Mouse (Mus musculus) stomach, embryonic 16.5 days (tissue): ENCODE data around the gene Best1. TPM values are rescaled to one million over a fixed set of nuclear protein-coding genes. Genes with fewer than 3 reads are reported as not detected.

Source experiments
- ATAC-seq: fragments of 200-750 bp; cut with Nextera tagmentation; 2 replicates; pipeline ENCODE4 v1.8.0; 2017; ENCODE audit warnings: moderate number of reproducible peaks, moderate TSS enrichment; ENCODE audit not compliant: insufficient read depth, low FRiP score
- H3K27ac ChIP-seq: fragments of 300-500 bp; sonication (generic); 2 replicates; pipeline ENCODE4 v1.5.1; 2014; ENCODE audit warnings: low read length
- H3K27me3 ChIP-seq: fragments of 300-500 bp; sonication (generic); 2 replicates; pipeline ENCODE4 v1.6.1; 2014; ENCODE audit warnings: low read length, control low read depth, mixed read lengths; ENCODE audit not compliant: control insufficient read depth, insufficient read depth
- H3K36me3 ChIP-seq: fragments of 300-500 bp; sonication (generic); 2 replicates; pipeline ENCODE4 v1.6.1; 2014; ENCODE audit warnings: low read length; ENCODE audit not compliant: control insufficient read depth, insufficient read depth
- H3K4me1 ChIP-seq: fragments of 300-500 bp; sonication (generic); 2 replicates; pipeline ENCODE4 v1.6.1; 2014; ENCODE audit warnings: low read length, control low read depth, mixed read lengths; ENCODE audit not compliant: control insufficient read depth, insufficient read depth
- H3K4me2 ChIP-seq: fragments of 300-500 bp; sonication (generic); 2 replicates; pipeline ENCODE4 v1.6.1; 2014; ENCODE audit warnings: low read depth, low read length, mixed read lengths
- H3K4me3 ChIP-seq: fragments of 300-500 bp; sonication (generic); replicated peaks from 2 replicates; pipeline ENCODE4 v1.5.1; 2014; ENCODE audit warnings: mild to moderate bottlenecking, low read length
- H3K9ac ChIP-seq: fragments of 300-500 bp; sonication (generic); 2 replicates; pipeline ENCODE4 v1.6.1; 2014; ENCODE audit warnings: low read length
- H3K9me3 ChIP-seq: fragments of 300-500 bp; sonication (generic); replicated peaks from 2 replicates; pipeline ENCODE4 v1.6.1; 2016; ENCODE audit warnings: low read length, control low read depth; ENCODE audit not compliant: control insufficient read depth
- WGBS: fragments of 180-500 bp; shearing (Covaris S2); extraction: QIAGEN DNeasy Blood & Tissue Kit; methylation state at CpG from one replicate; pipeline ENCODE4 v1.1.7; 2014; 5-methylcytosine and 5-hydroxymethylcytosine counted together
- polyA plus RNA-seq: library from polyadenylated mRNA; unstranded; fragments of >200 nt; fragmentation: Nextera tagmentation; extraction: Ambion mirVana; gene quantifications from 2 replicates; pipeline ENCODE4 v1.2.1, GENCODE M21; 2015

Gene Best1
- polyA plus RNA-seq, 1 experiment from 2014 or later = 0.61 TPM

- H3K4me3 ChIP-seq = no peak overlapping the region
- H3K9ac ChIP-seq = no peak overlapping the region
- H3K4me2 ChIP-seq = no peak overlapping the region
- ATAC-seq = no peak
- no peaks in the 10 kb centered on the region for H3K36me3 ChIP-seq
- no peaks in the 10 kb centered on the region; the same call in 1 of the 2 replicates for H3K9me3 ChIP-seq
- H3K27me3 ChIP-seq = no peaks in the 10 kb centered on the region
- no peaks in the 10 kb centered on the region for H3K4me1 ChIP-seq
- H3K27ac ChIP-seq = no peak overlapping the region
- 15% methylated on average over 3 of the region's 3 CpGs for WGBS
Observed at GRCm38 (mm10) chr19:10000330-10000729, 1.1 kb downstream of the Best1 start.

GRCm38 (mm10) chr19:9998736-9999486, 2.5 kb downstream of the Best1 start:
- whole genome bisulfite sequencing = 65% methylated on average over 13 of the region's 13 CpGs

GRCm38 (mm10) chr19:9998063-9998416, 3.4 kb downstream of the Best1 start:
- H3K4me1 ChIP-seq = peaks cover 6% of the 10 kb centered on the region
- no peak overlapping the region for H3K27ac ChIP-seq
- ATAC-seq = no peak
- H3K9ac ChIP-seq = no peak overlapping the region
- H3K36me3 ChIP-seq = no peaks in the 10 kb centered on the region
- 67% methylated on average over 2 of the region's 2 CpGs for WGBS
- no peak overlapping the region for H3K4me2 ChIP-seq
- no peaks in the 10 kb centered on the region for H3K27me3 ChIP-seq
- H3K4me3 ChIP-seq = no peak overlapping the region
- H3K9me3 ChIP-seq = no peaks in the 10 kb centered on the region; the same call in 1 of the 2 replicates

More at GRCm38 (mm10) chr19:9998736-9999486, 2.5 kb downstream of the Best1 start:
- no peaks in the 10 kb centered on the region for H3K36me3 ChIP-seq
- no peaks in the 10 kb centered on the region for H3K4me1 ChIP-seq
- ATAC-seq = no peak
- H3K9me3 ChIP-seq = no peaks in the 10 kb centered on the region; the same call in 1 of the 2 replicates
- no peak overlapping the region for H3K9ac ChIP-seq
- H3K27ac ChIP-seq = no peak overlapping the region
- no peak overlapping the region for H3K4me2 ChIP-seq
- H3K4me3 ChIP-seq = no peak overlapping the region
- no peaks in the 10 kb centered on the region for H3K27me3 ChIP-seq

- 69% methylated on average over 12 of the region's 12 CpGs for WGBS
Observed at GRCm38 (mm10) chr19:9997204-9998062, 4.0 kb downstream of the Best1 start.

GRCm38 (mm10) chr19:9993036-9993656, 8.3 kb downstream of the Best1 start:
- peak; percentile 85 for ATAC-seq
- no peak overlapping the region for H3K27ac ChIP-seq
- peak overlapping the region; percentile 54 for H3K4me2 ChIP-seq
- H3K9me3 ChIP-seq = no peaks in the 10 kb centered on the region
- no peaks in the 10 kb centered on the region for H3K36me3 ChIP-seq
- H3K9ac ChIP-seq = peak overlapping the region; percentile 67
- peaks cover 8% of the 10 kb centered on the region for H3K4me1 ChIP-seq
- 6% methylated on average over 17 of the region's 17 CpGs for WGBS
- H3K4me3 ChIP-seq = peak overlapping the region; percentile 30
- H3K27me3 ChIP-seq = no peaks in the 10 kb centered on the region

More at GRCm38 (mm10) chr19:9997204-9998062, 4.0 kb downstream of the Best1 start:
- H3K36me3 ChIP-seq = no peaks in the 10 kb centered on the region
- no peaks in the 10 kb centered on the region; the same call in 1 of the 2 replicates for H3K9me3 ChIP-seq
- no peak overlapping the region for H3K4me2 ChIP-seq
- H3K4me3 ChIP-seq = no peak overlapping the region
- ATAC-seq = no peak
- H3K27ac ChIP-seq = no peak overlapping the region
- H3K9ac ChIP-seq = no peak overlapping the region
- H3K4me1 ChIP-seq = peaks cover 8% of the 10 kb centered on the region
- H3K27me3 ChIP-seq = no peaks in the 10 kb centered on the region

GRCm38 (mm10) chr19:9992011-9992958, 9.1 kb downstream of the Best1 start:
- H3K9ac ChIP-seq = peak overlapping the region; percentile 67
- H3K4me1 ChIP-seq = peaks cover 8% of the 10 kb centered on the region
- peak; percentile 46 for ATAC-seq
- no peaks in the 10 kb centered on the region for H3K27me3 ChIP-seq
- no peaks in the 10 kb centered on the region for H3K36me3 ChIP-seq
- 47% methylated on average over 26 of the region's 26 CpGs for WGBS
- H3K4me2 ChIP-seq = peak overlapping the region; percentile 54
- H3K9me3 ChIP-seq = no peaks in the 10 kb centered on the region
- H3K4me3 ChIP-seq = peak overlapping the region; percentile 30
- no peak overlapping the region for H3K27ac ChIP-seq

- no peaks in the 10 kb centered on the region for H3K36me3 ChIP-seq
- peak; percentile 11; the same call in 1 of the 2 replicates for ATAC-seq
- H3K4me3 ChIP-seq = no peak overlapping the region
- H3K4me2 ChIP-seq = no peak overlapping the region
- no peaks in the 10 kb centered on the region for H3K27me3 ChIP-seq
- peaks cover 8% of the 10 kb centered on the region for H3K4me1 ChIP-seq
- H3K27ac ChIP-seq = no peak overlapping the region
- no peaks in the 10 kb centered on the region for H3K9me3 ChIP-seq
- no peak overlapping the region for H3K9ac ChIP-seq
- 25% methylated on average over 5 of the region's 5 CpGs for WGBS
Observed at GRCm38 (mm10) chr19:9991304-9991703, 10.1 kb downstream of the Best1 start.

GRCm38 (mm10) chr19:9989884-9990256, 11.6 kb downstream of the Best1 start:
- Histone ChIP-seq H3K9me3 (no peaks in the 10 kb centered on the region), H3K27ac (no peak overlapping the region), H3K4me2 (no peak overlapping the region), H3K9ac (no peak overlapping the region), H3K4me3 (no peak overlapping the region), H3K36me3 (peaks cover 10% of the 10 kb centered on the region), H3K4me1 (peaks cover 8% of the 10 kb centered on the region), H3K27me3 (no peaks in the 10 kb centered on the region)
- no peak for ATAC-seq
